Mouse (Mus musculus) heart, embryonic 13.5 days (tissue): ENCODE results near the gene Syde1. TPM values are rescaled to one million over a fixed set of nuclear protein-coding genes. Genes with fewer than 3 reads are reported as not detected.
A peak's percentile ranks its signal among the peaks of the same experiment; 100 is the strongest.

ENCODE experiments used
- ATAC-seq: fragments of 200-750 bp; cut with Nextera tagmentation; 2 replicates; pipeline ENCODE4 v1.8.0; 2017; ENCODE audit warnings: moderate TSS enrichment; ENCODE audit not compliant: insufficient number of reproducible peaks, low FRiP score, low TSS enrichment; ENCODE audit errors: extremely low read depth
- H3K27ac ChIP-seq: fragments of 300-500 bp; sonication (generic); replicated peaks from 2 replicates; pipeline ENCODE4 v1.5.1; 2015; ENCODE audit warnings: moderate library complexity, mild to moderate bottlenecking, inconsistent platforms
- H3K27me3 ChIP-seq: fragments of 300-500 bp; sonication (generic); replicated peaks from 2 replicates; pipeline ENCODE4 v1.6.1; 2015; ENCODE audit warnings: mild to moderate bottlenecking, inconsistent platforms
- H3K36me3 ChIP-seq: fragments of 300-500 bp; sonication (generic); 2 replicates; pipeline ENCODE4 v1.6.1; 2015; ENCODE audit warnings: mild to moderate bottlenecking, inconsistent platforms
- H3K4me1 ChIP-seq: fragments of 300-500 bp; sonication (generic); 2 replicates; pipeline ENCODE4 v1.6.1; 2015; ENCODE audit warnings: inconsistent platforms
- H3K4me2 ChIP-seq: fragments of 300-500 bp; sonication (generic); 2 replicates; pipeline ENCODE4 v1.6.1; 2015; ENCODE audit warnings: inconsistent platforms, mild to moderate bottlenecking, moderate library complexity
- H3K4me3 ChIP-seq: fragments of 300-500 bp; sonication (generic); 2 replicates; pipeline ENCODE4 v1.5.1; 2015; ENCODE audit warnings: moderate library complexity, mild to moderate bottlenecking, inconsistent platforms
- H3K9ac ChIP-seq: fragments of 300-500 bp; sonication (generic); 2 replicates; pipeline ENCODE4 v1.6.1; 2015; ENCODE audit warnings: inconsistent platforms, mild to moderate bottlenecking, moderate library complexity
- H3K9me3 ChIP-seq: fragments of 300-500 bp; sonication (generic); 2 replicates; pipeline ENCODE4 v1.6.1; 2016; ENCODE audit warnings: inconsistent platforms
- WGBS: fragments of 180-500 bp; shearing (Covaris S2); methylation state at CpG from one replicate; pipeline ENCODE4 v1.1.7; 2015; ENCODE audit warnings: mixed read lengths; 5-methylcytosine and 5-hydroxymethylcytosine counted together
- polyA plus RNA-seq: library from polyadenylated mRNA; unstranded; fragments of >200 nt; fragmentation: Nextera tagmentation; extraction: Ambion mirVana; gene quantifications from 2 replicates; pipeline ENCODE4 v1.2.1, GENCODE M21; 2015

Gene Syde1
- polyA plus RNA-seq, 1 experiment from 2014 or later, result 14.4 TPM

DNA sequence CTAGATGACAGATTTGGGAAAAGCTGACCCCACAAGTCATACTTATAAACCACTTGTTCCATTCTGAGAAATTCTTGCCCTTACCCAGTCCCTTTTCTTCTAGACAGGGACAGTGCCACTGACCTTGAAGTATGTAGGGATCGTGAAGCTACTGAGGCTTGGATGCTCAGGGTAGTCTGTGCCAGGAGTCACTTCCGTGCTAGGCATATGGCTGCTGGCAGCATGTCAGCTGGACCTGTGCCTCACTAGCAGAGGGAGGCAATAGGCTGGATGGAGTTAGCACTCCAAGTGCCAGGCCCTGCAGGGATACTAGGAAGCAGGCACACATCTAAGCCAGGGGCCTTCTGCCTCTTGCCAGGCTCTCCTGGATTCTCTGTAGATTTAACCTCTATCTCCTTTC, 16.1 kb downstream of the Syde1 start:
- H3K9ac ChIP-seq, result peak overlapping the region; percentile 84
- ATAC-seq, result no peak

DNA sequence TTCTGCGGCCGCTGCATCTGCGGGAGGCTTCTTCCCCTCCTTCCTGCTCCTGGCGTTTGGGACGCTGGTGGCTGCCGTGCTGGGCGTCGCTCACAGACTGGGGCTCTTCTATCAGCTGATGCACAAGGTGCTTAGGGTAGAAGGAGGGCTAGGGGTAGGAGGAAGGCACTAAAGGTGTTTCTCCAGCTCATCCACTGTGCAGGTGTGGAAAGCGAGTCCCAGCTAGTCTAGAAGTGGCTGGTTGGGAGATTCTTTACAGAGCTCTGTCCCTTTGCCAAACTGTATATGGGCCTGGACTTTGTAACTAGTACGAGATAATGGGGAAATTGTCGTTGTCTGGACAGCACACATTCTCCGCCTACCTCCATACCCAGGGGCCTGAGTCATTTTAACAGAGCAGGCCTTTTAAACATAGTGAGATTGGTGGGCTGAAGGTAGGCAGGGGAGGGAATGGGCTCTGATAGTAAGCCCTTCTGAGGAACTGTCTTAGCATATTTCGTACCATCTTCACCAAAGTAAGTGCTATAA, 16.6 kb downstream of the Syde1 start:
- Histone ChIP-seq H3K36me3 (peaks cover 39% of the 10 kb centered on the region), H3K9me3 (no peaks in the 10 kb centered on the region), H3K27ac (peak overlapping the region; percentile 93), H3K4me2 (peak overlapping the region; percentile 81), H3K9ac (peak overlapping the region; percentile 84), H3K27me3 (no peaks in the 10 kb centered on the region), H3K4me1 (peaks cover 23% of the 10 kb centered on the region), H3K4me3 (peak overlapping the region; percentile 62)
- ATAC-seq, result peak; percentile 29
- WGBS, result 6% methylated on average over 13 of the region's 13 CpGs

More for the DNA sequence above, 16.1 kb downstream of the Syde1 start:
- peaks cover 45% of the 10 kb centered on the region for H3K36me3 ChIP-seq
- peak overlapping the region; percentile 62 for H3K4me3 ChIP-seq
- no peaks in the 10 kb centered on the region for H3K9me3 ChIP-seq
- H3K4me1 ChIP-seq, result peaks cover 23% of the 10 kb centered on the region
- 33% methylated on average over 2 of the region's 2 CpGs for WGBS
- H3K27ac ChIP-seq, result peak overlapping the region; percentile 93
- peak overlapping the region; percentile 81 for H3K4me2 ChIP-seq
- no peaks in the 10 kb centered on the region for H3K27me3 ChIP-seq

DNA sequence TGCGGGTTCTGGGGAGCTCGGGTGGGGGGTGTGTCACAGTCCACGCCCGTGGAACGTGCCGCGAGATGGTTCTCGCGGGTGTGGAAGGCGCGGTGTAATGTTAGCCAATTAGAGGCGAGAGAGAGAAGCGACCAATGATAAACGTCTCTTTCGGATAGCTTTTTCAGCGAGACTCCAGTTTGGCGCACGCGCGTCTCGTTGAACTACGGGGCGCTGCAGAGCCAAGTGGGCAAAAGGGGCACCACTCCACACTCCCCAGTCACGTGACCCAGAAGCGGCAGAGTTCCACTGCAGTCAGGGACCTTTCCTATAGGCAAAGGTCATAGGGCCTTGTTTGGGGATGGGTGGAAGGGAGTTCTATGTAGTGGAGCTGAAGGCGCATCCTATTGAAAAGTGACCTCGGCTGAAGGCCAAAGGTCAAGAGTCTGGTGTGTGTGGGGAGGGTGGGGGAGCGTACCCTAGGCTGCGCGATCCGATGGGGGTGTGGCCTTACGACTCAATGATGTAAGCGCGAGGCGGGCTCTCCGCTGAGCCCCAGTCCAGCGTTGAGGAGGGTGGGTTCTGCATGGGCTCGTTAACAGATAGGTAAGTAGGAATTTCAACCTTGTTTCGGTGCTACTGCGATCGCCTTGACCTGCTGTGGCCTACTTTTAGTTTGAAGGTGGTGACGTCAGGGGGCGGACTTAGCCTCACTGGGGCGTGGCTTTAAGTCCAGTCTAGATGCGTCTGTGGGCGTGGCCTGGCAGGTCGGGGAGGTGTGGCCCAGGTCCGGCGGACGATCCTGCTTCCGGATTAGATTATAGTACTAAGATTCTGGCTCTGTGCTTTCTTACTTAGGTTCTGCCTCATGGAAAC, 17.3 kb downstream of the Syde1 start, which contains the start of gene Ilvbl:
Ilvbl (plus strand) TSS at position 97 of the 855 bp plus-strand sequence.
- WGBS, result under 1% methylated on average over 51 of the region's 51 CpGs
- peak within 1 kb of the TSS; percentile 93 for H3K27ac ChIP-seq
- H3K9me3 ChIP-seq, result no peaks in the 10 kb centered on the region
- peaks cover 32% of the 10 kb centered on the region for H3K36me3 ChIP-seq
- peak within 1 kb of the TSS; percentile 84 for H3K9ac ChIP-seq
- peak within 1 kb of the TSS; percentile 81 for H3K4me2 ChIP-seq
- H3K4me1 ChIP-seq, result peaks cover 23% of the 10 kb centered on the region
- peak within 1 kb of the TSS; percentile 62 for H3K4me3 ChIP-seq
- H3K27me3 ChIP-seq, result no peaks in the 10 kb centered on the region
- ATAC-seq, result peak; percentile 86

- peaks cover 20% of the 10 kb centered on the region for H3K36me3 ChIP-seq
- WGBS, result 71% methylated on average over 3 of the region's 3 CpGs
- H3K9ac ChIP-seq, result no peak overlapping the region
- no peaks in the 10 kb centered on the region for H3K27me3 ChIP-seq
- no peak for ATAC-seq
- H3K9me3 ChIP-seq, result no peaks in the 10 kb centered on the region
- no peak overlapping the region for H3K27ac ChIP-seq
- H3K4me2 ChIP-seq, result no peak overlapping the region; the same call in 1 of the 2 replicates
- H3K4me3 ChIP-seq, result no peak overlapping the region
- H3K4me1 ChIP-seq, result peaks cover 23% of the 10 kb centered on the region
Observed at GRCm38 (mm10) chr10:78573226-78573625, 18.5 kb downstream of the Syde1 start.

DNA sequence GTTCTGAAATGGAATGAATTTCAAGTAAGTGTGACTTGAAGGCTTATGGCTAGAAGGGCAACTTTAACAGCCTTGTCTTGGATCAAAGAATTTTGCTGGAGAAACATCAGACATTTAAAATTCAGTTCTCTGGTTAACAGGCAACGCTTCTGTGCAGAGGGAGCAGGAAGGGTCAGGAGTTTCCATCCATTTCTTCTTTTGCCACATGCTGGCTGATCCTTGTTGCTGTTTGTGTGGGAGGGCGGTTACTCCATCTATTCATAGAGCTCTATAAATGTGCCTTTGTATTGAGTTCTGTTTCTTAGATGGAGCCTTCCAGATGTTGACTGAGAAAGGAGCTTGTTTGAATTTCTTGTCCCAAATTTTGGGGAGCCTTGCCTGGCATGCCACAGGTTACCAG, 20.9 kb downstream of the Syde1 start:
- 47% methylated on average over 2 of the region's 2 CpGs for WGBS
- Histone ChIP-seq H3K36me3 (no peaks in the 10 kb centered on the region), H3K4me2 (no peak overlapping the region), H3K4me3 (no peak overlapping the region), H3K27ac (no peak overlapping the region), H3K9me3 (no peaks in the 10 kb centered on the region), H3K27me3 (no peaks in the 10 kb centered on the region), H3K4me1 (peaks cover 13% of the 10 kb centered on the region), H3K9ac (no peak overlapping the region)
- ATAC-seq, result no peak

GRCm38 (mm10) chr10:78570416-78570815, 21.3 kb downstream of the Syde1 start:
- Histone ChIP-seq H3K4me1 (peaks cover 8% of the 10 kb centered on the region), H3K4me2 (no peak overlapping the region), H3K9me3 (no peaks in the 10 kb centered on the region), H3K4me3 (no peak overlapping the region), H3K36me3 (no peaks in the 10 kb centered on the region), H3K27ac (no peak overlapping the region), H3K27me3 (no peaks in the 10 kb centered on the region), H3K9ac (no peak overlapping the region)
- no peak for ATAC-seq
- 61% methylated on average over 6 of the region's 6 CpGs for WGBS

GRCm38 (mm10) chr10:78569686-78570085, 22.1 kb downstream of the Syde1 start:
- Histone ChIP-seq H3K4me1 (0 out of 2 replicates have a peak, but pooled peaks cover 5% of the 10 kb centered on the region), H3K36me3 (no peaks in the 10 kb centered on the region), H3K9me3 (no peaks in the 10 kb centered on the region), H3K4me2 (no peak overlapping the region), H3K27me3 (no peaks in the 10 kb centered on the region), H3K4me3 (no peak overlapping the region), H3K9ac (no peak overlapping the region), H3K27ac (no peak overlapping the region)
- no peak for ATAC-seq
- 45% methylated on average over 3 of the region's 3 CpGs for WGBS

- WGBS, result 73% methylated on average over 3 of the region's 3 CpGs
- no peak for ATAC-seq
- H3K27ac ChIP-seq, result no peak overlapping the region
Observed at GRCm38 (mm10) chr10:78569191-78569590, 22.6 kb downstream of the Syde1 start.

GRCm38 (mm10) chr10:78565070-78565469, 26.7 kb downstream of the Syde1 start:
- H3K4me3 ChIP-seq, result no peak overlapping the region
- no peak overlapping the region for H3K27ac ChIP-seq
- H3K36me3 ChIP-seq, result no peaks in the 10 kb centered on the region
- H3K9ac ChIP-seq, result no peak overlapping the region
- no peaks in the 10 kb centered on the region for H3K4me1 ChIP-seq
- WGBS, result 72% methylated on average over 1 of the region's 1 CpGs
- H3K27me3 ChIP-seq, result no peaks in the 10 kb centered on the region
- H3K9me3 ChIP-seq, result no peaks in the 10 kb centered on the region
- ATAC-seq, result no peak
- H3K4me2 ChIP-seq, result no peak overlapping the region

More at GRCm38 (mm10) chr10:78569191-78569590, 22.6 kb downstream of the Syde1 start:
- 0 out of 2 replicates have a peak, but pooled peaks cover 5% of the 10 kb centered on the region for H3K4me1 ChIP-seq
- H3K9me3 ChIP-seq, result no peaks in the 10 kb centered on the region
- no peaks in the 10 kb centered on the region for H3K36me3 ChIP-seq
- H3K27me3 ChIP-seq, result no peaks in the 10 kb centered on the region
- no peak overlapping the region for H3K4me2 ChIP-seq
- no peak overlapping the region for H3K4me3 ChIP-seq
- no peak overlapping the region for H3K9ac ChIP-seq

DNA sequence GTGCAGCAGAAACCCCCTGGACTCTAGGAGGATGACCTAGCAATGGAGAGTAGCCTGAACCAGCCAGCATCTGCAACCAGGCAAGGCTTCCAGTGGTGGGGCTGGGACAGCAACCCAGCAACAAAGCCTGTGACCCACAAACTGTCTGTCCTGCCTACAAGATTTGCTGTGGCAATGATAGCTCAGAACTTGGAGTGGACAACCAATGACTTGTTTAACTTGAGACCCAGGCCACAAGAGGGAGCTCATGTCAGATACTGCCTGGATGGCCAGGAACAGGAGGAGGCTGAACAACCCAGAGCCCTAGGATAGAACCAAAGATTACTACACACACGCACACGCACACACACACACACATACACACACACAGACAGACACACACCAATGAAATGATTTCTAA, 50.8 kb downstream of the Syde1 start:
- H3K9ac ChIP-seq, result no peak overlapping the region
- 54% methylated on average over 2 of the region's 2 CpGs for WGBS
- H3K4me2 ChIP-seq, result no peak overlapping the region
- H3K27ac ChIP-seq, result no peak overlapping the region
- no peaks in the 10 kb centered on the region for H3K36me3 ChIP-seq
- no peaks in the 10 kb centered on the region for H3K27me3 ChIP-seq
- no peak for ATAC-seq
- H3K4me1 ChIP-seq, result no peaks in the 10 kb centered on the region
- H3K4me3 ChIP-seq, result no peak overlapping the region
- no peaks in the 10 kb centered on the region for H3K9me3 ChIP-seq
